Mouse (Mus musculus) right cerebral cortex, postnatal 4 days (tissue): ENCODE data around the gene Ttll6.
"Not testable (repeated sequence)": the region's sequence is repeated elsewhere in the genome, so short reads cannot be mapped to it uniquely, and the experiment has no call there.

ENCODE experiments used
- DNase-seq: peaks from one replicate; pipeline ENCODE4 v3.0.0-alpha.2; 2022

Gene Ttll6

DNA sequence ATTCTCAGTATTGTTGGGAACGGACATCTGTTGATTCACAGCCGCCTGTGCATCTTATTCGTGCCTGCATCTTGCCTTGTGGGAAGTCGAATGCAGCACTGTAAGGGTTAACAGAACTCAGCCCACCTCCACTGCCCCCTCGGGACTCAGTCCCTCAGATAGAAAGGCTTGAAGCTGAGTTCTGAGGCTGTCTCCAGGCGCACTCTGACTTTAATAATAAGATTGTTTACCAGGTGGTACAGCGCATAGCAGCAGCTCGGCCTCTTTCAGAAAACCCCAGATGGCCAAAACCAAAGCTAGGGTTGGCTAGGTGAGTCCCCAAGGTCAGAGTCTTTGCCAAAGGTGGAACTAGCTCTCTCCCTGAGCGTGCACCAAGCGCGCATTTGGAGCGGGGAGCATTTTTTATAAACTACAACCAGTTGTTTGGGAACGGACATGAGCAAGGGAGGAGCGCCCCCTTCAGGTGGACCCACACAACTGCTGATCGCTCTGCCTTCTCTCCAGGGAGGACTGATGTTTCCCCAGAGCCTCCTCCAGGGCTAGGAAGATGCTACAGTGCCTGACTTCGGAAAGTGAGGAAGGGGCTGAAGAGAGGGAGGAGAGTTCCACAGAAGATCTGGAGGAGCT is at the start of gene Ttll6:
Gene Ttll6 (plus strand): TSS at position 548 of the 627 bp plus-strand sequence.
- DNase-seq, result peak; percentile 74

GRCm38 (mm10) chr11:96087981-96088380 is 45.6 kb upstream of the Ttll6 start:
- DNase-seq, result no peak

DNA sequence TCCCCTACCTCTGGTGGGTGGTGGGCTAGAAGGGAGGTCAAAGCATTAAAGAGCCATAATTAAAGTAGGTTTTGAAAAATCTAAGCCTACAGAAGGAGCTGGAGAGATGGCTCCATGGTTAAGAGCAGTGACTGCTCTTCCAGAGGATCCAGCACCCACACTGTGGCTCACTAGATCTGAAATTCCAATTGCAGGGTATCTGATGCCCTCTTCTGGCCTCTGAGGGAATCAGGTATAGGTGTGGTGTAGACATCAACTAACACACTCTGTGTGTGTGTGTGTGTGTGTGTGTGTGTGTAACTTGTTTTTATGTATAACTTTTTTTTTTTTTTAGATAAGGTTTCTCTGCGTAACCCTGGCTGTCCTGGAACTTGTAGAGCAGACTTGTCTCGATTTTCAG is 42.5 kb upstream of the Ttll6 start:
- DNase-seq, result no peak

DNA sequence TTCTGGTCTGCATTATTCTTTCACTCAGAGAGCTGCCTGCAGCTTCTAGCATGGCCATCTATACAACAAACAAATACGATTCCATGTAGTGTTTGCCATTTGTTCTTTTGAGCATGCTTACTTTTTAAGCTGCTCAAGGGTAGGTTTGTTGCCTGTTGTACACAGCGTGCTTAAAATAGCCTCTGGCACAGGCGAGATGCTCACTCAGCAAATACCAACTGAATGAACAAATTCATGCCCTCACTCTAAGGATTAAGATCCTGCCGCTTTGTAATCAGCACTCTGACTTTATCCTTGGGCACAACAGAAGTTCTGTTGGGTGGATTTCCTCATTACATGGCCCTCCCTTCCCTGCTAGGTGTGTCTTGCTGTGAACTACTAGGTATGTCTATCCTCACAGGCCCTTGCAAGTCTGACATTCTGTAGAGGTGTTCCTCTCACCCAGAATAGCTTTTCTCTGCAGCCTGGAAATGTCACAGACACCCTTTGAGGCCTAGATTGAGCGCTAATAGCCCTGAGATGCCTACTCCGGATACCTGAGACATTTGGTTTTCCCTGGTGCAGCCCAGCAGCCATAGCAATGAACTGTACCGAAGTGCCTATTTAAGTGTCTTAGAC is 40.8 kb upstream of the Ttll6 start:
- no peak for DNase-seq

DNA sequence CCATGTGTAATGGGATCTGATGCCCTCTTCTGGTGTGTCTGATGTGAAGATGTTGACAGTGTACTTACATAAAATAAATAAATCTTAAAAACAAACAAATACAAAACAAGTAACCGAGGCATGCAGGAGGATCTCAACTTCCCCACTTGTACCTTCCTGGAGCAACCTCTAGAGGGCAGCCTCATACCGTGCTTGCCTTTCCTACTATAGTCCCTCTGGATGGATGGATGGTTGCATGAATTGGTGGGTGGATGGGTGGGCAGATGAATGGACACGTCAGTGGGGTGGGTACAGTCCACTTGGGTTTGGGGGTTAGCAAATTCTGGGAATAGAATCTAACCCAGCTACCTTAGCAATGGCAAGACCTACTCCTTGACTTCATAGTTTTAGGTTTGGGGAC is 40.2 kb upstream of the Ttll6 start:
- peak; percentile 20 for DNase-seq

GRCm38 (mm10) chr11:96108376-96108775 is 25.2 kb upstream of the Ttll6 start:
- DNase-seq, result no peak

DNA sequence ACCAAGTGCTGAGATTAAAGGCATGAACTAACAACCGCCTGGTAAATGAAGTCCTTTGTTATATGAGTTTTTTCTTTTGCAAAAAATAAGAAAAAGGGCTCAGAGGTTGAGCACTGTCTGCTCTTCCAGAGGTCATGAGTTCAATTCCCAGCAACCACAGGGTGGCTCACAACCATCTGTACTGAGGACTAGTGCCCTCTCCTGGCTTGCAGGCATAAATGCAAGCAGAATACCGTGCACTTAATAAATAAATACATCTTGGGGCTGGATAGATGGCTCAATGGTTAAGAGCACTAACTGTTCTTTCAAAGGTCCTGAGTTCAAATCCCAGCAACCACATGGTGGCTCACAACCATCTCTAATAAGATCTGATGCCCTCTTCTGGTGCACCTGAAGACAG is 22.6 kb upstream of the Ttll6 start:
- not testable (repeated sequence) for DNase-seq

DNA sequence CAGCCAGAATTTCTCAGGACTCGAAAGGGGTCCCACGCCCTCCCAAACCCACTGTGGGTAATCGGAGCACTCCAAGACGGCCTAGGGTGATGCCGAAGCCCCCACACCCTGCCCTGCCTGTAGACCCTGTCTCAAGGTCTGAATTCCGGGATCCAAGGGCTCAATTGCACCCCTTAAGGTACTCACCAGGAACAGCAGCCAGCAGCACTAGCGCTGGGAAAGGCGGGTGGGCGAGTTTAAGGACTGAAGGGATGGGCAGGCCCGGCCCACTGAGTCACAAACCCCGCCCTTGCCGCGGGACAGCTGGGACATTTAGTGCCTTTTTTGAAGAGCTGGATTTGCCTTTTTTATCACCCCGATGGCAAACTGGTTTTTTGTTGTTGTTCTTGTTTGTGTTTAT is 21.8 kb upstream of the Ttll6 start, which contains the start of gene Calcoco2:
Gene Calcoco2 (minus strand): TSS at position 214 of the 400 bp plus-strand sequence.
- DNase-seq, result no peak

DNA sequence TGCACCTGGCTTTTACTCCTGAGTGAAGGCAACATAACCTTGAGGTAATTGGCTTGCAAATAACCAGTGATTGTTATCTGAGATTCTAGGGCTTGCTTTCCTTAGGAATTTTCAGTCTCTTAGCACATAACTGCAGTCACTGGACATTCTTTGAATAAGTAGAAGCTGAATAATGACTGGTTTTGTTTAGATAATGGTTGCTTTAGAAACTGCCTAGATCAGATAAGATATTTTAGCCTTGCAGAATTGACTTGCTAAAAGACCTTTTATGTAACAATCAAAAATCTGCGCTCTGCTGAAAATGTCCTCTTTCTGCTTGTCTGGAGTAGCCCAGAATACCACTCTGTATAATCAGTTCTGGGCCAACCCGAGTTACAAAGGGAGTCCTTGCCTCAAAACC is 19.5 kb upstream of the Ttll6 start:
- DNase-seq, result no peak

GRCm38 (mm10) chr11:96115416-96115815 is 18.2 kb upstream of the Ttll6 start:
- DNase-seq, result no peak

- no peak for DNase-seq
Observed at GRCm38 (mm10) chr11:96116116-96116515, 17.5 kb upstream of the Ttll6 start.

GRCm38 (mm10) chr11:96116925-96117324 is 16.7 kb upstream of the Ttll6 start:
- not testable (repeated sequence) for DNase-seq

GRCm38 (mm10) chr11:96119401-96119800 is 14.2 kb upstream of the Ttll6 start:
- DNase-seq, result no peak

DNA sequence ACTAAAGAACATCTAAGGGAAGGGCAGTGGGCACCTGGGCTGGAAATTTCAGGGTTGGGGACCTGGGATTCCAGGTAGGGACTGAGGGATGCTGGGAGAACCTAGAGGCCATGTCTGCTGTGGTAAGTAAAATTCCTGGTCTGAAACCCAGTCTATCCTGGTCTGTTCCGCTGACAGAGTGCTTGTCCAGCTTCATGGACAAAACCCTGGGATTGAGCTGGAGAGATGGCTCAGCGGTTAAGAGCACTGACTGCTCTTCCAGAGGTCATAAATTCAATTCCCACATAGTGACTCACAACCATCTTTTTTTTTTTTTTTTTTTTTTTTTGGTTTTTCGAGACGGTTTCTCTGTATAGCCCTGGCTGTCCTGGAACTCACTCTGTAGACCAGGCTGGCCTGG is 10.8 kb upstream of the Ttll6 start:
- DNase-seq, result not testable (repeated sequence)

GRCm38 (mm10) chr11:96124052-96124914 is 9.3 kb upstream of the Ttll6 start:
- DNase-seq, result peak; percentile 25

DNA sequence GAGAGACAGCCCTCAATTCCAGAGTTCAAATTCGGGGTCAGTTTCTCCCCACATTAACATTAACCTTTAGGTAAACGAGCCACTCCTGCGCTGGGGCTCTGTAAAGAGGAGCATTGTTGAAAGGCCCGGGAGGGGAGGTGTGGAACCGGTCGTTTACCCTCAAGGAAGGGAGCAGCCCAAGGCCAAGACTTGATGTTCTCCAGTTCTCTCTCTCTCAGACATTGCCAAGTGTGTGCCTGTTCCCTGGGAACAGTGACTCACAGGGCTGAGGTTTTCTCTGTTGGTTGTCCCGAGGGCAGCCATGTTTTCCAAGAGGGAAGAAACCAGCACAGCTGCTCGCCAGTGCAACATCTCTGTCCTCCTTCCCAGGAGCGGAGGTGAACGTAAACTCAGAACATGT is 3.0 kb upstream of the Ttll6 start:
- no peak for DNase-seq

- DNase-seq, result no peak
Observed at GRCm38 (mm10) chr11:96135847-96136246, 2.3 kb downstream of the Ttll6 start.

DNA sequence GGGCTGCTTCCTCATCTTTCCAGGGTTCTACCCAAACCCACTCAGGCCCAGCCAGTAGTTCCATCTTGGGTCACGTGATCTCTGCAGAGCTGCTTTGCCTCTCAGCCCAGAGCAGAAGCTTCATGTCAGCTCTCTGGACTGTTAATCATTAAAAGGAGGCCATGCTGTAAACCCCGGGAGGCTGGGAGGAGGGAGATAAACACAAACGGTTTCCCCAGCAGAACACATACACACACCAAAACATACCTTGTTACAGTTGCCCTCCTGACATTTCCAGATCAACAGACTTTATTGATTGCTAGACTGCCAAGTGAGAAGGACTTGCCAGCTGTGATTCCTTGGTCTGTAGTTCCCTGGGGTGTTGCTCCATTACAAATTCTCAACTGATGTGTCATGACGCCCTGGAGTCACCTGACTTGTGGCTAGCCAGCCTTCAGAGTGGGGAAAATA is 7.2 kb downstream of the Ttll6 start:
- no peak for DNase-seq

- no peak for DNase-seq
Observed at GRCm38 (mm10) chr11:96143766-96144165, 10.2 kb downstream of the Ttll6 start.

DNA sequence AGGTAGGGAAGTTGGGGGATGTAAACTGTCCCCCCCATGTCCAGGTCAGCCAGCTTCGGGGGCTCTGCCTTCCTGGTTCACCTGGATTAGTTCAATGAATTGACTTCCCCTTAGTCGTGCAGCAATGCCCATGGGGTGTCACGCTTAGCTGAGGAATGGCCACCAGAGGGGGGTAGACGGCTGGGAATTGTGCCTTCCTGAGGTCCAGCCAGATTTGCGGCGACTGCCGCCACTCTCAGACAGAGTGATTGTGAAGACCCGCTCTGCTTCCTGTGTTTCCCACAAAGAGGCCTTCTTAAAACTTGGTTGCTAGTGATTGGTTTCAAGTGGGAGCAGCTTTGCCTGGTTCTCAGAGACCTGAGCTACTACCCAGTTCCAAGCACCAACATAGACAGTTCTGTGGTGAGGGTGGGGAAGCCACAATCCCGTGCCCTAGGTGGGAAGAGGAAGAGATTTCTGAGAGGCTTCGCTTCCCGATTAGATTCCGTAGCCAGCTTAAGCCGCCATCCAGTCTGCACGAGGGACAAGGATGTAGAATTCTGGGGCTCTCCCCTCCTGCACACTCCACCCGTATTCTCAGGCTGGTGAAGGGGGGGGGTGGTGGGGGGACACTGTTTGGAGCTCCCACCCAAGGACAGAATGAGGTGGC is 12.2 kb downstream of the Ttll6 start:
- peak; percentile 80 for DNase-seq

DNA sequence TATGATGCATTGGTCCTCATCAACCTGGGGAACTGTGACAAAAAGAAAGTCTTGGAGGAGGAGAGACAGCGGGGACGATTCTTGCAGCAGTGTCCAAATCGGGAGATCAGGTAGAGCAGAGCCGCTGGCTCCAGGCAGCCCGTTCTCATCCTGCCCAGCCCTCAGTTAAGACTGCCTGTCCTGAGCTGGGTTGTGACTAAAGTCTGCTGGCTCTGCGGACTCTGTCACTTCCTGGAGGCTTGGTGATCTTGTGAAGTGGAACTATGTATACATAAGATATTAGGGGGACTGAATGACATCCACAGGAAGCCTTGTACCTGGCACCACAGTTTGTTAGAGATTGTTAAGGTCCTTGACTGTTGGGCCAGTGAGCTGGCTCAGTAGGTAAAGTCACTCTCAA is 13.9 kb downstream of the Ttll6 start:
- no peak for DNase-seq

- DNase-seq, result no peak
Observed at GRCm38 (mm10) chr11:96164769-96165168, 31.2 kb downstream of the Ttll6 start.

DNA sequence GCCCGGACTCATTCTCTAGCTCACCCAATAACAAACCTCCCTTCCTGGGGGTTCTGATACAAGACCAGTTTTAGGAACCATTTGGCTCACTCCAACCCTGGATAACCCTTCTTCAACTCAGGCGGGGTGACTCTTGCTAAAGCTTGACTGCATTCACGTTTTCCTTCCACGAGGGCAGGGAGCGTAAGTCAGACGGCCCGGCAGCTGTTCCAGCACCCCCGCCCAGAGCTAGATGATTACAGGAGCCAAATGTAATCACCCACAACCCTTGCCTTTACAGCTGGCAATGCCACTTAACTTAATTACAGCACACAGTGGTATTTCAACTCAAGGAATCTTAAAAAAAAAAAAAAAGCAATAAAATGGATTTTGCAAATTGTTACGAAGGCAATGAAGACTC is 34.5 kb downstream of the Ttll6 start:
- DNase-seq, result no peak
